Mouse (Mus musculus): ENCODE data around the gene Dpp9.

Dpp9 gene

DNA sequence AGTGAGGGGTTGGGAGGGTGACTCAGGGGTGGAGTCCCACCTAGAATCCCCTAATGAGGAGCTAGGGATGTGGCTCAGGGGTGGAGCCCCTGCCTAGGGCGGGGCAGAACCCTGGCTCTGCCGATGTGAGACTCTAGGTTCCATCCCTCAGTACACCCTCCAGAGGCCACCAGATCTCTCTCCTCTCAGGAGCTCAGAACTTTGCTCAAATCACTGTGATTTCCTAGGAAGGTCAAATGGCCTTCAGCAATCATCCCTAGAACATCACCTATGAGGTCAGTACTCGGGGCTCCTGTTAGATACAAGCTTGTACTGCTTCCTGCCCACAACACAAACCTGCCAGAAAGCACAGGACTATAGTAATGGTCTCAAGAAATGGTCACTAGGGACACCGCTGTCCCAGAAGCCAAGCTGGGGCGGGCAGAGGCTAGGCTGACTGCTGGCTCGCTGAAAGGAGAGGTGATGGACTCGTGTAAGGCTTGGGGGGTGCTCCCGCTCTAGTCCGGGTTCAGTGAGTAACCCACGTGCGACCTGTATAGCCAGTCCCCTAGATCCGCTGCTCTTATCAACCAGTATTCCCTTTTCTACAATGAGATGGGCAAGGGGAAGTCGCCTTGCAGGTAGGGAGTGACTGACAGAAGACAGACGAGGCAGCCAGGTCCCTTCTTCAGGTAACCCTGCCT, 35.6 kb downstream of the Dpp9 start:
- no peak for DNase-seq (ENCODE audit: low read depth)

- DNase-seq (ENCODE audit: low read depth) = no peak
Observed at GRCm38 (mm10) chr17:56175416-56175815, 43.3 kb downstream of the Dpp9 start.

- DNase-seq (ENCODE audit: low read depth) = no peak
Observed at GRCm38 (mm10) chr17:56173401-56174046, 45.2 kb downstream of the Dpp9 start.

DNA sequence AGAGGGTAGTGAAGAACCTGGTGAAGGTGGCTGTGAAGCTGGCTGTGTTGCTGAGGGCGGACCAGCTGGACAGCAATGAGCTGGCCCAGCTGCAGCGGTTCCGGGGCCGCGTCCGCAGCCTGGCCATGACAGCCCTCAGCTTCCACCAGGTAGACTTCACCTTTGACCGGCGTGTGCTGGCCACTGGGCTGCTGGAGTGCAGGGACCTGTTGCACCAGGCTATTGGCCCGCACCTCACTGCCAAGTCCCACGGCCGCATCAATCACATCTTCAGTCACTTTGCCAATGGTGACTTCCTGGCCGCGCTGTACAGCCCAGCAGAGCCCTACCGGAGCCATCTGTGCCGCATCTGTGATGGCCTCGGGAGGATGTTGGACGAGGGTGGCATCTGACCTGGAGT, 46.8 kb downstream of the Dpp9 start:
- DNase-seq (ENCODE audit: low read depth) = no peak

DNA sequence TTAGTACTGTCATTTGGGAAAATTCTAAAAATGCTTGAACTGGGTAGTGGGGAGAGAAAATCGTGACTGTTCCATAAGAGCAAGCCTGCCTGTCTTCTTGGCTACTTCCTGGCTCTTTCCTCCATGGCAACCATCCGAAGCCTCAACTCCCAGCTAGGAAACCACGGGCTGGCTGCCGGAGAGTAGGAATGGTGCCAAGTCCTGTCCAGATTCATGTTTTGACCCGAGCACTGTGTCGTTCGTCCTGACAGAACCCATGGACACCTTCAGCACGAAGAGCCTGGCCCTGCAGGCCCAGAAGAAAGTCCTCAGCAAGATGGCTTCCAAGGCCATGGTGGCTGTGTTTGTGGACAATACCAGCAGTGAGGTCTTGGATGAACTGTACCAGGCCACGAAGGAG, 47.2 kb downstream of the Dpp9 start:
- DNase-seq (ENCODE audit: low read depth) = no peak

GRCm38 (mm10) chr17:56170636-56171035, 48.1 kb downstream of the Dpp9 start:
- DNase-seq (ENCODE audit: low read depth) = no peak

GRCm38 (mm10) chr17:56169830-56170229, 48.9 kb downstream of the Dpp9 start:
- DNase-seq (ENCODE audit: low read depth) = no peak

DNA sequence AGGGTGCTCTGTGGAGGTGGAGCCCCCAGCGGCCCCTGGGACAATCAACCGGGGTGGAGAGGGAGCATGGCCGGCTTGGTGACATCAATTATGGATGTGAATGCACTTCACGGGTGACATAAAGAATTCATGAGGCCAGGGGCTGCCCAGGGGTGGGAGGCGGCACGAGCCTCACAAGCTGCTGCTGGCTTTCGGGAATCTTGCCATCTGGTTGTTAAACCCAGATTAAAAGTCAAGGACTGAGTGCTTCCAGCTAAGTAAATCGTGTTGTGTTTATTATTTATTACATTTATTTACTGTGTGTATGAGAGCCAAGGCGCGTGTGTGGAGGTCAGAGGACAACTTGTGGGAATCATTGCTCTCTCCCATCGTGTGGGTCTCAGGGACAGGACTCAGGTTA, 53.0 kb downstream of the Dpp9 start:
- no peak for DNase-seq (ENCODE audit: low read depth)

DNA sequence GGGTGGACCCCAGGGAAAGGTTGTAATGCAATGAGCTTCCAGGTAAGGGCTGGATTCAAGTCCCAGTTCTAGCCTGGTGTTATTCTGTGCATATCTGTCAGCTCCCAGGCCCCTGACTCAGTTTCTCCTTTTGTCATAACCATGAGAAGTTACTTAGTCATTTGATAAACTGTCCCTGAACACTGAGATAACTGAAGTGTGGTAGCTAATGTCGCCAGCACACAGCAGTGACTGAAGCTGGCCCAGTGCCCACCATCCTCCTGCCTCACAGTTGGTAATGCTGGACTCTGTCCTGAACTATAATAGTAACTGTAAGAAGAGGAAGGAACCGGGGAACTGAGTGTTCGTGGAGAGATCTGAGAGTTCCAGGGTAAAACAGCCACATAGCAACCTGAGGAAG, 54.2 kb downstream of the Dpp9 start:
- DNase-seq (ENCODE audit: low read depth) = no peak

DNA sequence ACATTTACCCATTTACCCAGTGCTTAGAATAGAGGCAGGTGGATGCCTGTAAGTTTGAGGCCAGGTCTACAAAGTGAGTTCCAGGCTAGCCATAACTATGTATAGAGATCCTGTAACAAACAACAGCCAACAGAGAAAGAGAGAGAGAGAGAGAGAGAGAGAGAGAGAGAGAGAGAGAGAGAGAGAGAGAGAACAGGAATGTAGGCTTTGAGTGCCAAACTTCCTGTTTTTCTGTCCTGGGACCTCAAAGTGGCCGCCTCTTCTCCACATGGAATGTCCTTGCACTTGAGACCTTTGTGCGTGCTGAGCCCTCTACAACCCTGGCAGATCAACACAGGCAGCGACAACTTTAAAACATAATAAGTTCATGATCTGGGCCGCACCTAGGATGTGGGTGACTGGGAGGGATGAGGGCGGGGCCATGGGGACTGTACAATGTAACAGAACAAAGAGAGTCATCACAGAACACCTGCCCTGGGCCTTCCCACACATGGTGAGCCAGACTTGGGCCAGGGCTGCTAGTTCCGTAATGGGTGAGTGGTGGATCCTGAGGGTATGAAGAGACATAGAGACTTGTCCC, 55.1 kb downstream of the Dpp9 start:
- no peak for DNase-seq (ENCODE audit: low read depth)

- peak; percentile 97 for DNase-seq (ENCODE audit: low read depth)
Observed at GRCm38 (mm10) chr17:56162231-56162774, 56.4 kb downstream of the Dpp9 start, which contains the start of gene Tnfaip8l1. Tnfaip8l1 (plus strand) TSS chr17:56162477.

DNA sequence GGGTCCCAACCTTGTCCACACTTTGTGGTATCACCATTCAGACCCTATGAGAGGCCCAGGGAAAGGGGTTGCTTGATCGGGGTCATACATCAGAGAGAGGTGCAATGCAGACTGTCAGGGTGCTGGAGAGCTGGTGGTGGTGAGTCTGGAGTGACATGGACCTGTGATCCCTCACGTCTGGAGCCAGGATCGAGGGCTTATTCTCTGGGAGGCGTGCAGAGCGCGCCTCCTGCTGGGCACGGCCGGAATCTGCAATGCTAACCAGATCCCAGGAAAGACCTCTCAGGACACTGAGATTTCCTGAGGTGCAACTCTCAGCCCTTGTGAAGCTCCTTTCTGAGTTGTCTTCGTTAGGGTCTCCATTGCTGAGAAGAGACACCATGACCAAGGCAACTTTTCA, 59.0 kb downstream of the Dpp9 start:
- peak; percentile 91 for DNase-seq (ENCODE audit: low read depth)

DNA sequence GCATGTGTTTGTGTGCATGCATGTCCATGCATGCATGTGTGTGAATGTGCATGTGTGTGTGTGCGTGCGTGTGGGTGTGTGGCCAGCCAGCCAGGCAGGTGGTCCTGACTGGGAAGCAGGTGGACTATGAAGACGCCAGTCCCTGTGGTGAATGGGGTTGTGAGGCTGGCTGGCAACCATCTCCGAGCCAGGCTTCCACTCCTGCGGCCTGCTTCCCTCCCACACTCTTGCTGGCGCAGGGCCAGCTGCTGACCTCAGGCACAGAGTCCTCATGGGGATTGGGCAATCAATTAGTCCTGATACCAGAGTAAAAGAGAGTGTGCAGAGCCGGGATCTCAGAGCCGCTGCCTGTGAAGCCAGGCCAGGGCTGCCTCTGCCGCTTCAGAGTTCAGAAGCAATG, 65.1 kb downstream of the Dpp9 start:
- peak; percentile 98 for DNase-seq (ENCODE audit: low read depth)

GRCm38 (mm10) chr17:56149897-56150296, 68.8 kb downstream of the Dpp9 start:
- no peak for DNase-seq (ENCODE audit: low read depth)

GRCm38 (mm10) chr17:56148790-56149618, 69.7 kb downstream of the Dpp9 start:
- DNase-seq (ENCODE audit: low read depth) = no peak

GRCm38 (mm10) chr17:56148280-56148679, 70.4 kb downstream of the Dpp9 start:
- no peak for DNase-seq (ENCODE audit: low read depth)

DNA sequence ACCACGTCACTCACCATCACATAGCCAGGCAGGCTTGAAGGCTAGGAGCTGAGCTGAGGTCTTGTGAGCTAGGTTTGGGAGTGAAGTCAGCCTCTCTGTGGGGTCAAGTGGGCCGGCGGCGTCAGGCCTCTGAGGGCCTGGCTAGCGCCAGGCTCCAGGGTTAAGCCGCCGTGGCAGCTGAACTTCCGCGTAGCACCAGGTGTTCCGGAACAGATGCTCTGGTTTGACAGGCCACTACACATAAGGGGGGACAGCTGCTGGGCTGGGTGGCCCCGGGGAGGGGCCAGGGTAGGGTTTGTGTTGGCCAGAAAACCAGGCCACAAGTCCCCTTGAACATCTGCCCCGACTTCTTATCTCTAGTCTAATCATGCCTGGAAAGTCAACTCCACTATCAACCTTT, 71.3 kb downstream of the Dpp9 start:
- DNase-seq (ENCODE audit: low read depth) = no peak

GRCm38 (mm10) chr17:56146131-56146530, 72.6 kb downstream of the Dpp9 start:
- no peak for DNase-seq (ENCODE audit: low read depth)

GRCm38 (mm10) chr17:56144546-56144945, 74.2 kb downstream of the Dpp9 start:
- no peak for DNase-seq (ENCODE audit: low read depth)

DNA sequence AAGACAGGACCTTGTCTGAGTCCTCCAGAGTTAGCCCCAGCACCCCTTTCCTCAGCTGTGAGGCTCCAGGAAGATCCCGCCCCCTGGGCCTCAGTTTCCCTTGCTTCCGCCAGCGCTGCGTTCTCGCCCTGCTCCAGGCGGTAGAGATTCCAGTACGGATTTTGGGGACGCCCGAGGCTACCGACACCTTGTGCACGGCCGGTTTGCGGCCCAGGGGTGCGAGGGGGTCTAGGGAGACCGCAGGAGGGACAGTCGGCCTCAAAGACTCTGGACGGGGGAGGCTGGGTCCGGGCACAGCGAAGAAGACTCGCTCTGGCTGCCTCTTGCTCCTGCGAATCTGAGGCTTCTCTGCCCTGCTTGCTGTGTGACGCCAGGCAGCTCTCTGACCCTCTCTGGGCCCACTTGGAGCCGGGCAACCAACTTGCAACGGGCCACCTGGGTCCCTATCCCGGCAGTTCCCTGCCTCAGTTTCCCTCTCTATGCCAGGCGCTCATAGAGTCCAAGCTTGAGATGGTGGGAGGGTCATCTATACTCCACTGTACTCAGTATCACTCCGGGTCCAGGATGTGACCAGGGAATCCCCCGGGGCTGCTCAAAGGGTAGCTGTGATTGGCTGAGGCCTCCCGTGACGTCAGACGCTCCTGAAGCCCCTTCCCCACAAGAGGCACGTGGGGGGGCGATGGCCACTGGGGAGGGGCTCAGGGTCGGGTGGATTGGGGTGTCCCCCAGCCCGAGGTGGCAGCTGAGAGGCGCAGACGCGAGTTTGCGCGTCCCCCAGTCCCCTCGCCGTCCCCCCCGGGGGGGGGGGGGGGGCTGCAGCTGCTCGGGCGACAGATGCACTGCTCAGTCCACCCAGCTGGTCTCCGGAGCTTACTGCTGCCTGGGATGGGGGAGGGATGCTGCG, 76.8 kb downstream of the Dpp9 start:
- DNase-seq (ENCODE audit: low read depth) = no peak

DNA sequence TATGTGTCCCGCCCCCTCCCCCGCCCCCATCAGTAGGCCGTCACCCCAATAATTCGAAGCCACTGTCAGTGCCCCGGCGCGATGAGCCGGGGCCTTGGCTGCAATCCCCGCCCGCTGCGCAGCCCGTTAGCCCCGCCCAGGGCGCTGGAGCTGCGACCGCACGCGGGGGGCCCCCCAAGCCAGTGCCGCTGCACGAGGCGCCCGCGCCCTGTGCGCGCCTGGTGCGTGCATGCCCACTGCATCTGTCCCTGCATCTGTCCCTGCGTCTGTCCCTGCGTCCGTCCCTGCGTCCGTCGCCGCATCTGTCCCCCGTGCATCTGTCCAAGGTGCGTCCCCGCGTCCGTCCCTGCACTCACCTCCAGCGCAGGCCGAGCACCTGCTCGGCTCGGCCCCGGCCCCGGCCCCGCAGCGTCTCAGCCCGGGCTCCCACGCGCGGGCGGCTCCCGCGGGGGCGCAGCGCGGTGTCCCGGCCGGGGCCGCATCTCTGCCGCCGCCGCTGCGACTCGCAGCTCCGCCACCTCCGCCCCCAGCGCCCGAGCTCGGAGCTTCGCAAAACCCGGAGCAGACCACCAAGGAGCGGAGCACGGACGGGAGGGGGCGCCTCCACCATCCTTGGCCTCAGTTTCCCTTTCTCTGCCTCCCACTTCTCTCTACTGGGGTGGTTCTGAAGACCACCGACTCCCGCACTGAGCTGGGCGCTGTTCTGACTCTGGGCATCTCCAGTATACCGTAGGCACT, 78.7 kb downstream of the Dpp9 start, which contains the start of gene Sema6b:
TSS of gene Sema6b (minus strand) at position 486 of the 738 bp plus-strand sequence.
- DNase-seq (ENCODE audit: low read depth) = no peak

Measured in NIH3T3 (cell line).